In the genomic region with DNA sequence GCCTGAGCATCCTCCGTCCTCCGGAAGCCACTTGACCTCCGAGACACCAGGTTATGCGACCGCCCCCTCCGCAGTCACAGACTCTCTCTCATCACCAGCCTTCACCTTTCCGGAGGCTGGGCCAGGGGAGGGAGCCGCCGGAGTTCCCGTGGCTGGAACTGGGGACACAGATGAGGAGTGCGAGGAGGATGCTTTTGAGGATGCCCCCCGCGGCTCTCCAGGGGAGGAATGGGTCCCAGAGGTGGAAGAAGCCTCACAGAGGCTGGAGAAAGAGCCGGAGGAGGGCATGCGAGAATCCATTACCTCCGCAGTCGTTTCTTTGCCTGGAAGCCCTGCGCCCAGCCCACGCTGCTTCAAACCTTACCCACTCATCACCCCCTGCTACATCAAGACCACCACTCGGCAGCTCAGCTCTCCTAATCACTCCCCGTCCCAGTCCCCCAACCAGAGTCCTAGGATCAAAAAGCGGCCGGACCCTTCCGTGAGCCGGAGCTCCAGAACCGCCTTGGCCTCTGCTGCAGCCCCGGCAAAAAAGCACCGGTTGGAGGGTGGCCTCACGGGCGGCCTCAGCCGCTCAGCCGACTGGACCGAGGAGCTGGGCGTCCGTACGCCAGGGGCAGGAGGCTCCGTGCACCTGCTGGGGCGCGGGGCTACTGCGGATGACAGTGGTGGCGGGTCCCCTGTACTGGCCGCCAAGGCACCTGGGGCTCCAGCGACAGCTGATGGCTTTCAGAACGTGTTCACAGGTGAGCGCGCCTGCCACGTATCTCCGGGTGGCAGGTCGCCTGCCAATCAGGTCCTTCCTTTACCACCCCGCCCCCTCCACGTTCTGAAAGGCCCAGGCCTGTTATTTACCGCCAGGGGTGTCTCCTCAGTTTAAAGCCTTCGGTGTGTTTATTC, we compare ENCODE assay signal across 8 mouse cellular contexts. TPM values are rescaled to one million over a fixed set of nuclear protein-coding genes. Genes with fewer than 3 reads are reported as not detected.
DNase-seq lines count a peak whose midpoint lies in the region; ATAC-seq and TF ChIP-seq lines count a peak whose summit lies in the region.

No protein-coding gene starts in this region.

- H3K9ac ChIP-seq in embryonic facial prominence, embryonic 13.5 days, result peak overlapping the region; percentile 77
- peak overlapping the region; percentile 80 for H3K9ac ChIP-seq in hindbrain, embryonic 12.5 days
- peak overlapping the region; percentile 94 for H3K9ac ChIP-seq in midbrain, embryonic 13.5 days (replicated peaks)
- peak overlapping the region; percentile 41; the same call in 1 of the 2 replicates for H3K9ac ChIP-seq in stomach, postnatal 0 days (ENCODE audit: low read length)

- H3K36me3 ChIP-seq in embryonic facial prominence, embryonic 13.5 days, result no peaks in the 10 kb centered on the region
- H3K36me3 ChIP-seq in hindbrain, embryonic 12.5 days, result no peaks in the 10 kb centered on the region
- H3K36me3 ChIP-seq in midbrain, embryonic 13.5 days, result no peaks in the 10 kb centered on the region
- no peaks in the 10 kb centered on the region for H3K36me3 ChIP-seq in stomach, postnatal 0 days (ENCODE audit: control insufficient read depth, insufficient read depth, low read length)

- WGBS in embryonic facial prominence, embryonic 13.5 days, result under 1% methylated on average over 53 of the region's 53 CpGs
- WGBS in hindbrain, embryonic 12.5 days, result under 1% methylated on average over 53 of the region's 53 CpGs
- WGBS in midbrain, embryonic 13.5 days, result under 1% methylated on average over 52 of the region's 53 CpGs
- WGBS in stomach, postnatal 0 days, result 2% methylated on average over 53 of the region's 53 CpGs

- peak; percentile 16 for ATAC-seq in embryonic facial prominence, embryonic 13.5 days (ENCODE audit: insufficient number of reproducible peaks, insufficient read depth, low FRiP score, low TSS enrichment, low read depth)
- ATAC-seq in hindbrain, embryonic 12.5 days (ENCODE audit: low FRiP score), result peak; percentile 35
- peak; percentile 35 for ATAC-seq in midbrain, embryonic 13.5 days
- ATAC-seq in stomach, postnatal 0 days (ENCODE audit: low FRiP score, low TSS enrichment), result peak; percentile 47

- peak; percentile 15 to 41 for DNase-seq in adrenal gland, adult (ENCODE audit: inconsistent age in 2 of 2, low spot score in 1 of 2)
- DNase-seq in adrenal gland, adult 8-10 months, result no peak
- peak; percentile 14 for DNase-seq in adrenal gland, postnatal 10 days
- DNase-seq in left cerebral cortex, postnatal 10 days (ENCODE audit: extremely low spot score in 1 of 2, low spot score in 2 of 2), result peak; percentile 54 to 69
- DNase-seq in stomach, postnatal 0 days (ENCODE audit: low spot score), result peak; percentile 50

- TF ChIP-seq CTCF in stomach, postnatal 0 days (IDR thresholded peaks at IDR 0.05; ENCODE audit: low read depth), result no peak

- peaks cover 14% of the 10 kb centered on the region for H3K27me3 ChIP-seq in embryonic facial prominence, embryonic 13.5 days
- H3K27me3 ChIP-seq in hindbrain, embryonic 12.5 days, result no peaks in the 10 kb centered on the region
- no peaks in the 10 kb centered on the region for H3K27me3 ChIP-seq in midbrain, embryonic 13.5 days
- H3K27me3 ChIP-seq in stomach, postnatal 0 days (ENCODE audit: control insufficient read depth, insufficient read depth, low read length), result 0 out of 2 replicates have a peak, but pooled peaks cover 2% of the 10 kb centered on the region

- no peak overlapping the region for H3K27ac ChIP-seq in embryonic facial prominence, embryonic 13.5 days
- peak overlapping the region; percentile 90 for H3K27ac ChIP-seq in hindbrain, embryonic 12.5 days
- H3K27ac ChIP-seq in midbrain, embryonic 13.5 days, result peak overlapping the region; percentile 96
- H3K27ac ChIP-seq in stomach, postnatal 0 days (replicated peaks), result no peak overlapping the region

- H3K4me1 ChIP-seq in embryonic facial prominence, embryonic 13.5 days, result peaks cover 18% of the 10 kb centered on the region
- peaks cover 43% of the 10 kb centered on the region for H3K4me1 ChIP-seq in hindbrain, embryonic 12.5 days
- peaks cover 57% of the 10 kb centered on the region for H3K4me1 ChIP-seq in midbrain, embryonic 13.5 days (replicated peaks)
- 0 out of 2 replicates have a peak, but pooled peaks cover 2% of the 10 kb centered on the region for H3K4me1 ChIP-seq in stomach, postnatal 0 days (replicated peaks; ENCODE audit: control insufficient read depth, insufficient read depth)

- H3K9me3 ChIP-seq in embryonic facial prominence, embryonic 13.5 days, result no peaks in the 10 kb centered on the region
- no peaks in the 10 kb centered on the region for H3K9me3 ChIP-seq in hindbrain, embryonic 12.5 days (replicated peaks)
- no peaks in the 10 kb centered on the region for H3K9me3 ChIP-seq in midbrain, embryonic 13.5 days
- H3K9me3 ChIP-seq in stomach, postnatal 0 days (ENCODE audit: control insufficient read depth, low read length), result no peaks in the 10 kb centered on the region

- intact Hi-C loops in left cerebral cortex, postnatal 10 days (cut with DNase I), result loop anchor here (2.0 kb wide), 1 partner anchor 50 kb away; no protein-coding TSS in a partner anchor

- H3K4me2 ChIP-seq in embryonic facial prominence, embryonic 13.5 days, result peak overlapping the region; percentile 96
- peak overlapping the region; percentile 94 for H3K4me2 ChIP-seq in hindbrain, embryonic 12.5 days (replicated peaks)
- H3K4me2 ChIP-seq in midbrain, embryonic 13.5 days (replicated peaks), result peak overlapping the region; percentile 92
- H3K4me2 ChIP-seq in stomach, postnatal 0 days (replicated peaks; ENCODE audit: low read depth), result peak overlapping the region; percentile 88

- H3K4me3 ChIP-seq in embryonic facial prominence, embryonic 13.5 days, result peak overlapping the region; percentile 69
- H3K4me3 ChIP-seq in hindbrain, embryonic 12.5 days, result peak overlapping the region; percentile 71
- peak overlapping the region; percentile 94 for H3K4me3 ChIP-seq in midbrain, embryonic 13.5 days (replicated peaks)
- peak overlapping the region; percentile 52 for H3K4me3 ChIP-seq in stomach, postnatal 0 days (ENCODE audit: low read depth, low read length)

- no peak for TF ChIP-seq EP300 in stomach, postnatal 0 days (optimal IDR thresholded peaks at IDR 0.05)

RNA-seq across cellular contexts. Expression of gene Fmn2, which starts 1.5 kb away (rescaled TPM):
- 1 to 10 TPM; 5.9 to 6.7 (median 6.5) TPM for total RNA-seq in adrenal gland, adult 8-10 months (2022)
- total RNA-seq in adrenal gland, postnatal 10 days (2021), result 1 to 10 TPM; 2.4 to 2.5 TPM
- 2.8 and 3.2 TPM in 2 replicates for polyA plus RNA-seq in embryonic facial prominence, embryonic 13.5 days (2015; fragmentation: Nextera tagmentation; extraction: Ambion mirVana)
- 7.2 and 8.4 TPM in 2 replicates for polyA plus RNA-seq in hindbrain, embryonic 12.5 days (2016; fragmentation: Nextera tagmentation; extraction: Ambion mirVana)
- total RNA-seq in left cerebral cortex, postnatal 10 days (2021), result 10 to 100 TPM; 54.9 to 55.8 TPM
- polyA plus RNA-seq in midbrain, embryonic 13.5 days (2015; fragmentation: Nextera tagmentation; extraction: Ambion mirVana), result 9.9 and 11.3 TPM in 2 replicates
- 0.48 and 0.67 TPM in 2 replicates for polyA plus RNA-seq in stomach, postnatal 0 days (2015; fragmentation: Nextera tagmentation; extraction: Ambion mirVana)

Comparison
In these comparisons a context has a peak if more than half of its experiments do, and no peak if none do; other contexts are left out.
1. H3K27ac ChIP-seq: peak in hindbrain, embryonic 12.5 days (single experiment) and midbrain, embryonic 13.5 days (single experiment); none in embryonic facial prominence, embryonic 13.5 days (single experiment) and stomach, postnatal 0 days (single experiment).
2. H3K9ac ChIP-seq: peak in every context shown above with its lines; median percentile 94 in midbrain, embryonic 13.5 days; 80 in hindbrain, embryonic 12.5 days; 77 in embryonic facial prominence, embryonic 13.5 days; 41 in stomach, postnatal 0 days.
3. Peak in every context shown above with its lines, with median percentiles within 50 percentile points of each other: ATAC-seq, H3K4me2 ChIP-seq and H3K4me3 ChIP-seq.